Mouse (Mus musculus) retina, postnatal 7 days (tissue): ENCODE data around the gene Cad.

Experiments
- DNase-seq: peaks from one replicate; pipeline ENCODE4 v3.0.0-alpha.2; 2012; ENCODE audit warnings: low read depth, low spot score

Cad gene

GRCm38 (mm10) chr5:31071059-31071458 lies 16.5 kb downstream of the Cad start:
- DNase-seq: no peak

DNA sequence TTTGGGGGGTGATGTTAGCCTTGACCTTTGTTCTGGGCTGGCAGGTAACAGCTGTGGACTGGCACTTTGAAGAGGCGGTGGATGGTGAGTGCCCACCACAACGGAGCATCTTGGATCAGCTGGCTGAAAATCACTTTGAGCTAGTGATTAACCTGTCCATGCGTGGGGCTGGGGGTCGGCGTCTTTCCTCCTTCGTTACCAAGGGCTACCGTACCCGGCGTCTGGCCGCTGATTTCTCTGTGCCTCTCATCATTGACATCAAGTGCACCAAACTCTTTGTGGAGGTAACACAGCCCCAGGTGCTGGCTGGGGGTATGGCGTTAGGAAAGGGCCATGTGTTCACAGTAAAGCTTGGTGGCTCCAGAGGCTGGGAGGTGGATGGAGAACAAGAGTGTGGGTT lies 17.2 kb downstream of the Cad start:
- no peak for DNase-seq

- no peak for DNase-seq
These were observed 18.6 kb downstream of the Cad start for GRCm38 (mm10) chr5:31073176-31073575.

DNA sequence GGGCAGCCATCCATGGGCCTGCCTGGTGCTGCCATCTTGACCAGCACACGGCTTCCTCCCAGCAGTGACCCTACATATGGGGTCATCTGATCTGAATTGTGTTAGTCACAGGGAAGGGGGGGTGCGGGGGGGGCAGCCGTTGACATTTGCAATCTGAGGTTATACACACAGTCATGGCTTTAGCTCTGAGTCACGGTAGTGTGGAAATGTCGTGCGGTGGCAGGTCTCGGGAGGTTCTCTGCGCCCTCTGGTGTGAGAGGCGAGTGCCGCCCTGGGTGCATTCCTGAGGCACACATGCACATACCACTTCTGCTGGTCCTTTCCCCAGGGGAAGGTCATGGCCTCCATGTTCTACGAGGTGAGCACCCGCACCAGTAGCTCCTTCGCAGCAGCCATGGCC lies 21.8 kb downstream of the Cad start:
- DNase-seq: no peak

DNA sequence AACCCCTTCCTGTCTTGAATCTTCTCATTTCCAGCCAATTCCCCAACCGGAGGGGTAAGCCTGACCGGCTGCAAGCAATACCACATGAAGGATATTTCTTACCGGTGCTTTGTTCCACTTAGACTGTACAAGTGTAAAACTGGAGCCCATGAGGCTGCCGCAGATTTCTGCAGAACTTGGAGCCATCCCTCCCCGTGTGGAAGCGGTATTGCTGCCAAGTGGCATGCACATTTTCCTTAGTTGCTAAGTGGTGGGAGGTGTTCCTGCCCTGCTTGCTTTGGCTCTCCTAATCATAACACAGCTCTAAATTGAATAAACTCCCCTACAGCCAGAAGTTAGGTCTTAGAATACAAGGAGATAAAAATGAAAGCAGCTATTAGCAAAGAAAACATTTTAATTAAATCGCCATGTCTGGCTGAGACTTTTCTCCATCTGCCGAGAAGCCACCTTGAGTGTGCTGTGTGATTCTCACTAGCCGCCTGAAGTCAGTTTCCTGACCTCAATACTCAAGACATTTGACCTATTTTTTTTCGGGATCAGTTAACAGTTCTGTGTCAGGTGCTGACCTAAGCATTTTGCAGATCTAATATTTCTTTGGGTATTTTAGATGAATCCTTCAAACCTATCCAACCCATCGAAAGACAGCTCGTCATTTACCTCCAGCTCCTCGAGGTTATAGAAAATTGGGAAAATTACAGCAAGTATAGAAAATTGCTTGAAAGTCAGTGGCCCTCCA lies 25.6 kb downstream of the Cad start:
- no peak for DNase-seq

GRCm38 (mm10) chr5:31080795-31081164 lies 26.2 kb downstream of the Cad start:
- DNase-seq: no peak

DNA sequence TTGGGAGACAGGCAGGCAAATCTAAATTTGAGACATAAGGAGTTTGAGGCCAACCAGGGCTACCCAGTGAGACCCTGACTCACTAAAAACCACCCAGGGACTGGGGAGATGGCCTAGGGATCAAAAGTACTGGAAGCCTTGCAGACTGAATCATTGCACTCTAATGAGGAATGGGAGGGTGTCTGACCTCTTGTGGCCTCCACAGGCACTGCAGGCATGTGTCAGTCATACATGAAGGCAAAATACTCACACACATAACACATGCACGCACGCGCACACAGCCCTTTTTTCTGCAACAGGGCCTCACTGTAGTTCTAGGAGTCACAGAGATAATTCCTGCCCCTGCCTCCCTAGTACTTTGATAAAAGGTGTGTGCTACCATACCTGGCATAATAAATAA lies 26.8 kb downstream of the Cad start:
- DNase-seq: no peak

- no peak for DNase-seq
These were observed 27.8 kb downstream of the Cad start for GRCm38 (mm10) chr5:31082355-31082754.

DNA sequence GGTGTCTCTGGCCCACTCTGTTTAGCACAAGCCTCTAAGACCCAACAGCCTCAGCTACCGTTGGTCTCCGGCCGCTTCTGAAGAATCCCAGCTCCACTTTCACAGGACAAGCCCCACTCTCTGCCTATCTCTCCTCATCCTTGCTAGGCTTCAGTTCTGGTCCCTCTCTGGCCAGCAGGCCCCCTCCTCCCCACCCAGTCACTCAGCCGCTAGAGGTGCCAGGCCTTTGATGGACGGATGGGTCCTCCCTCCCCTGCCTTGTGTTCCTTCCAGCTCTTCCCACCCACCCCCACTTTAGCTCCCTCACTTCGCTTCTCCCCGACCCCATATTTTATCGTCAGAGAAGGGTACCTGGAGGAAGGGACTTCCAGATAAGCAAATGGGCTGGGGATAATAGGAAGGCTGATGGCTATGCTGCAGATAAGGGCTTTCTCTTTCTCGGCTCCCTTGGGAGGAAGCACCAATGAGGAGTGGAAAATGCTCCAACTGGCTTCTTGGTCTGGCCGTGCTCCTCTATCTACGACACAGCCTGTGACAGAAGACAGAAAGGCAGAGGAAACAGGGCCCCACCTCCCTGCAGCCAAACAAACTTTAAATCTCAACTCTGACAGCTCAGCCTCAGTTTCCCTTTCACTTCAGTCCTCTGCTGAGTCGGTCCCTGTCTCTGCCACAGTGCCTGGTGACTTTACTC lies 28.5 kb downstream of the Cad start:
- no peak for DNase-seq

GRCm38 (mm10) chr5:31083949-31084348 lies 29.4 kb downstream of the Cad start:
- DNase-seq: no peak

DNA sequence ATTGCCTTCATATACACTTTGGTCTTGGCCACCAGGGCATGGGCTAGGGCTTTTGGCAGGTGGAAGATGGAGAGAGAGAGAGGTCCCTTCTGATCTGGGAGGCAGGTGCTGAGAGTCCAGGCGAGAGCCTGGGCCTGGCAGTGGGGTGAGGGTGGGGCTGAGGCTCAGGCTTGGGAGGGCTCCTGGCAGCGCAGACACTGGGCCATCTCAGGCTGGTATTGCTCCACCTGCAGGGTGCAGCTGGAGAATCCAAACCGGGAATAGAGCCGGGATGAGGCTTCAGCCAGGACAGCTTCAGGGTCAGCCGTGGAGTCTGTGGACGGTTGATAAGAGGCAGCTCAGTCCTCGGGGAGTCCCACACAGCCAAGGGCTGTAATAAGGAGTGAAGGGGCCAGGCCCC lies 32.0 kb downstream of the Cad start:
- DNase-seq: no peak

- no peak for DNase-seq
These were observed 32.6 kb downstream of the Cad start for GRCm38 (mm10) chr5:31087131-31087530.

- DNase-seq: no peak
These were observed 37.8 kb downstream of the Cad start for GRCm38 (mm10) chr5:31092231-31092975.

- DNase-seq: no peak
These were observed 38.8 kb downstream of the Cad start for GRCm38 (mm10) chr5:31093151-31094041.

DNA sequence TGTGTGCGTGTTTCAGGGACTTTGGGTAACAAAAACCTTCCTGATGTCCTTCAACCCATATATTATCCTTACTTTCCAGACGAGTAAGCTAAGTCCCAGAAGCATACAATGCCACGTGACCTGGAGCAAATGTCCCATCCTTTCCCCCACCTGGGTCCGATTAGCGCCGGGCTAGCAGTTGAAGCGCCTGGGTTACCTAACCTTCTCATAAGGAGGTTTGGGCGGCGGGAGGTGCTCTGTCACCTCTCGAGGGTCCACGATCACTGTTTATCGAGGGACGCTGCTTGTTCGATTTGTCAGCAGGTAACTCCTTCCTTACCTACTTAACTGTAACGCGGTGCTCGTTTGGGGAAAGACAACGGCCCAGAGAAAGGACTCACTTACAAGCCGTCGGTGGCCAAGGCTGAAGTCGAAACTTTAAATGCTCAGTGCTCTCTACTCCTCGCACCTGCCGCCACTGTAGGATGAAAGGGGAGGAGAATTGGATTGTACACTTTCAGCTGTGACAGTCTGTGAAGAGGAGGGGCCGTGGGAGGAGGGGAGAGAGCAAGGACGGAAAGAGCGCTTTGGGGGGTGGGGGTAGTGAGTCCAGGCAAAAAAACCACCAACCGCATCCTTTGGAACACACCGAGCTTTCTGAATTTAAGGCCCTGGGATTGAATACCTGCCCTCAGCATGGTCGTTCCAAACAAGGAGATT lies 39.7 kb downstream of the Cad start:
- DNase-seq: no peak

GRCm38 (mm10) chr5:31094799-31095691 lies 40.5 kb downstream of the Cad start:
- DNase-seq: no peak

DNA sequence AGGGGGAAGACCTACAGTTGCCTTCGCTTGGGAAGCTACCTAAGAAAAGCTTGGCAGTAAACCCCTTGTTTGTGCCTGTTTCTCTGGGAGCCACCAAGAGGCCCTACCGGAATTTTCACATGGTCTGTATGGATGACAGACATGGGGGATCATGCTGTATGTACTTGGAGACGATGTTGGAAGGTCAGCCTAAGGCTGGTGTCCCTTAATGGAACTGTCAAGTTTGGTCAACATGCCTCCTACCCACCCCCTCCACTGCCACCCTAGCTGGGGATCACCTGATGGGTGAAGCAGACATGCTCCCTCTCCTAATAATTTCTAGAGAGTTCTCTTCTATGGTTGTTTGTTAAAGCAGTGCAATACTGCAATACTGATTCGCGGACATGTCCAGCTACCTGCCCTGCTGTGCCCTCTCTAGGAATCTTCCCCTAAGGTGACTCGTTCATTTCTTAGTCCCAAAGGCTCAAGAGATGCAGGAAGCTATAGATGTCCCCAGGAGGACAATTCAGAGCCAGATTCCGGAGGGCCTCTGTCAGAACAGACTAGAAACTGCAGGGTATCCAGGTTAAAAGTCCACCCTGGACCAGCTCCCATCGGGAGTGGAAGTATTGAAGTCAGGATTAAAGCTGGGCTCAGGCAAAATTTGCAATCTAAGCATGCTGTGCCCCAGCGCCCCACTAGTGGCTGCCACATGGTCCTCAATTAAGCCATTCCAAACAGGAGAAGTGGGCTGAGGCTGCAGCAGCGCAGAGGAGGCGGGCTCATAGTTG lies 41.3 kb downstream of the Cad start:
- no peak for DNase-seq

DNA sequence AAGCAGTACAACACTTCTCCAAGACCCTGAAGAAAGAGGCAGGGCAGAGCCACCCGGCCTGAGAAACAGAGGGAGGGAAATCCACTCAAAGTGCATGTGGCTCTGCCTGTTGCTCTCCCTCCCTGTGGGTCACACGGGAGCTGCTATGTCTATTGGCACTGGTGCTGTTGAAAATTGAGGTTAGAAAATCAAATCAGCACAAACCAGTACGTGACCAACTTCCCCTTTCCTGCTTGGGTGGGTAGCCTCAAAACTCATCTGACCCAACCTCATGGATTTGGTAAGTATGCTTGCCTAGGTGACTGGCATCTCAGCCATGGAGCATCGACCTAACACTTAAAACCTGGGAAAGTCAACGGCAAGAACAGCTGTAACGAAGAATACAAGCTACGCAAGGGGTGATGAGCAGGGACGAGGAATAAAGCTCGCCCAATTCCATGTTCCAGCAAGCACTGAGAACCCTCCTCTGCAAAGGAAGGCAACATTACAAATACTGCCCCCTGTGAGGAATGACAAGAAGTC lies 51.3 kb downstream of the Cad start, which contains the start of gene Dnajc5g:
Gene Dnajc5g (plus strand): TSS at position 472 of the 522 bp plus-strand sequence.
- DNase-seq: no peak

GRCm38 (mm10) chr5:31108000-31108490 lies 53.5 kb downstream of the Cad start, which contains the start of gene Slc30a3:
Gene Slc30a3, minus strand, starts transcription at chr5:31108237.
- no peak for DNase-seq
